Mouse (Mus musculus) heart, postnatal 0 days (tissue): ENCODE results near the gene Gpr55. TPM values are rescaled to one million over a fixed set of nuclear protein-coding genes. Genes with fewer than 3 reads are reported as not detected.

Experiments used
- ATAC-seq: fragments of 200-750 bp; cut with Nextera tagmentation; 2 replicates; pipeline ENCODE4 v1.8.0; 2017; ENCODE audit warnings: low read depth, moderate number of reproducible peaks, moderate library complexity; ENCODE audit not compliant: insufficient read depth
- DNase-seq: peaks from one replicate; pipeline ENCODE4 v3.0.0-alpha.2; 2016; ENCODE audit warnings: low spot score
- H3K27ac ChIP-seq: fragments of 300-500 bp; sonication (generic); 2 replicates; pipeline ENCODE4 v1.5.1; 2014; ENCODE audit warnings: low read depth, mild to moderate bottlenecking
- H3K27me3 ChIP-seq: fragments of 300-500 bp; sonication (generic); 2 replicates; pipeline ENCODE4 v1.6.1; 2014; ENCODE audit warnings: low read length, mixed read lengths; ENCODE audit not compliant: control insufficient read depth, insufficient read depth
- H3K36me3 ChIP-seq: fragments of 300-500 bp; sonication (generic); replicated peaks from 2 replicates; pipeline ENCODE4 v1.6.1; 2014; ENCODE audit warnings: low read length, mixed read lengths; ENCODE audit not compliant: control insufficient read depth, insufficient read depth
- H3K4me1 ChIP-seq: fragments of 300-500 bp; sonication (generic); 2 replicates; pipeline ENCODE4 v1.6.1; 2014; ENCODE audit warnings: antibody characterized with exemption; ENCODE audit not compliant: control insufficient read depth, insufficient read depth
- H3K4me2 ChIP-seq: fragments of 300-500 bp; sonication (generic); 2 replicates; pipeline ENCODE4 v1.6.1; 2014; ENCODE audit warnings: low read depth, mild to moderate bottlenecking, low read length, moderate library complexity
- H3K4me3 ChIP-seq: fragments of 300-500 bp; sonication (generic); 2 replicates; pipeline ENCODE4 v1.5.1; 2014; ENCODE audit warnings: low read depth, low read length
- H3K9ac ChIP-seq: fragments of 300-500 bp; sonication (generic); replicated peaks from 2 replicates; pipeline ENCODE4 v1.6.1; 2014; ENCODE audit warnings: low read depth, low read length, mixed read lengths
- H3K9me3 ChIP-seq: fragments of 300-500 bp; sonication (generic); replicated peaks from 2 replicates; pipeline ENCODE4 v1.6.1; 2016; ENCODE audit warnings: low read length; ENCODE audit not compliant: control insufficient read depth
- CTCF ChIP-seq: IDR thresholded peaks from 2 replicates; pipeline ENCODE4 v1.5.1; 2016; ENCODE audit warnings: antibody characterized with exemption, control low read depth, low read depth
- EP300 ChIP-seq: IDR thresholded peaks from 2 replicates; pipeline ENCODE4 v1.6.1; 2016; ENCODE audit warnings: antibody characterized with exemption, low read depth
- WGBS: fragments of 180-500 bp; shearing (Covaris S2); extraction: QIAGEN DNeasy Blood & Tissue Kit; methylation state at CpG from one replicate; pipeline ENCODE4 v1.1.7; 2014; 5-methylcytosine and 5-hydroxymethylcytosine counted together
- polyA plus RNA-seq: library from polyadenylated mRNA; unstranded; fragments of >200 nt; fragmentation: Nextera tagmentation; extraction: Ambion mirVana; gene quantifications from 2 replicates; pipeline ENCODE4 v1.2.1, GENCODE M21; 2015
- total RNA-seq: library from RNA; depleted of rRNA; stranded (reverse); fragments of >200 nt; gene quantifications from 2 replicates; pipeline ENCODE4 v1.2.3, GENCODE M21; 2014; ENCODE audit warnings: low replicate concordance

Gene Gpr55
- total and polyA plus RNA-seq, 2 experiments from 2014 or later = not detected

DNA sequence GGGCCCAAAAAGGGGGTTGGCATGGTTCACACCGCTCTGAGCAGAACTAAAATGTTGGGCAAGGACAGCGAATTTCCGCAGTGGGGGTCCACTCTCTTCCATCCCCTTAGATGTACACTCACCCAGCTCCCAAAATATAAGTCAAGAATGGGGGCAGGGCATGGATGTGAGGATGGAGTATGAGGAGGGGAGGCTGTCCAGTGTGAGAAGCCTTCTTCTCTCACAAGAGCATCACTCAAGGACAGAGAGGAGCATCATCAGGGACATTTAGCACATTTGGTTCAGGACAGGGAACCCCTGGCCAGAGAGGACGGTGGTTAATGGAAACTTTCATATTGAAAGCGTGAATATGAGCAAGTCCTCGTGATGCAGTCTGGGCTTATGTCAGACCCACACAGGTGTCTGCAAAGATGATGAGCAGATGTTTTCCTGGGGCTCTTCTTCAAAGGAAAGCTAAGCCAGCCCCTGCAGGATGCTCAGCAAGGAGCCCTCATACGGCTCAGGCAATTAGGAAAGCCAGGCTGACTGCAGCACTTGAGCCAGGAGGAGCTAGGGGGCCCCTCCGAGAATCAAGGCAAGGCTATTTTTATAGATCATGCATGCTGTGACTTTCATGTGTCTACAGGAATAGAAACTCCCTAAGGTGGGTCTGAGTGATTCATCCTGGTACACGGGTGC lies 2.7 kb downstream of the Gpr55 start:
- H3K27ac ChIP-seq = no peak overlapping the region
- H3K4me2 ChIP-seq = peak overlapping the region; percentile 24
- no peak overlapping the region for H3K4me3 ChIP-seq
- no peak for TF ChIP-seq EP300
- no peak for TF ChIP-seq CTCF
- DNase-seq = peak; percentile 23
- ATAC-seq = 0 out of 2 replicates have a peak, but pooled peaks have one; percentile 16
- H3K4me1 ChIP-seq = peaks cover 39% of the 10 kb centered on the region
- H3K9ac ChIP-seq = no peak overlapping the region
- 33% methylated on average over 9 of the region's 9 CpGs for WGBS
- H3K36me3 ChIP-seq = no peaks in the 10 kb centered on the region
- H3K9me3 ChIP-seq = no peaks in the 10 kb centered on the region
- no peaks in the 10 kb centered on the region for H3K27me3 ChIP-seq

DNA sequence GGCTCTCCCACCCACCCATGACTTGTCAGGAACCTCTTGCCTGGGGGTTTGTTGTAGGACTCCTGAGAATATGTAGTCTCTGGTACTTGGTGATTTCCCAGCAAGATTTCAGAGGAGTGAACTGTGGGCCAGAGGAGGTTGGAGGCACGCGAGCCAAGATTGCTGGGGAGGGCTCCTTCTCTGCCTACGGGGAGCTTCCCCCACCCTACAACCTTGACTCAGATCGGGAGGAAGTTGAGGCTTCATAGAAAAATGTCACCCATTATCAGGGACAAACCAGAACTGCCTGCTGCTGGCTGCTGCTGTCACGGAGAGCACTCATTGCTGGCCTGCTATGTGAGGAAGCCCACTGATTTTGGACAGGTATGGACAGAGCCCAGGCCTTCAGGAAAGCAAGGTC lies 3.5 kb downstream of the Gpr55 start:
- H3K27me3 ChIP-seq = no peaks in the 10 kb centered on the region
- TF ChIP-seq CTCF (no peak), EP300 (no peak)
- H3K4me3 ChIP-seq = no peak overlapping the region
- no peak overlapping the region for H3K4me2 ChIP-seq
- no peak overlapping the region for H3K27ac ChIP-seq
- no peak for ATAC-seq
- peaks cover 39% of the 10 kb centered on the region for H3K4me1 ChIP-seq
- no peaks in the 10 kb centered on the region for H3K36me3 ChIP-seq
- no peak overlapping the region for H3K9ac ChIP-seq
- no peak for DNase-seq
- no peaks in the 10 kb centered on the region for H3K9me3 ChIP-seq
- WGBS = 39% methylated on average over 5 of the region's 5 CpGs

DNA sequence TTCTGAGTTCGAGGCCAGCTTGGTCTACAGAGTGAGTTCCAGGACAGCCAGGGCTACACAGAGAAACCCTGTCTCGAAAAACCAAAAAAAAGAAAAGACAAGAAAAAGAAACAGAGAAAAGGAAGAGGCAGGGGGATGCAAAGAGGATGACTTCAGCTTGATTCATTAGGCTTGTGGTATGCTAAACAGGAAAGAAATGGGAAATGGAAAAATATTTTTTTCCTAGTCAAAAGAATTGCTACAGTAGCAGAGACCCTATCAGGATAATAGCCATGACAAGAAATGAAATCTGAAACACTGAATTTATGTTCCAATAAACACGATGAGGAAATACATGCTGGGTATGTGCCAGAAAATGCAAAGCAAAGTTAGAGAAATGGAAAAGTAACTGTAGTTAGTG lies 5.7 kb downstream of the Gpr55 start:
- no peak for TF ChIP-seq EP300
- no peak for TF ChIP-seq CTCF
- H3K4me3 ChIP-seq = no peak overlapping the region
- H3K4me2 ChIP-seq = no peak overlapping the region
- H3K36me3 ChIP-seq = no peaks in the 10 kb centered on the region
- ATAC-seq (no peak), DNase-seq (no peak)
- WGBS = 59% methylated on average over 3 of the region's 3 CpGs
- peaks cover 35% of the 10 kb centered on the region for H3K4me1 ChIP-seq
- no peak overlapping the region for H3K9ac ChIP-seq
- no peaks in the 10 kb centered on the region for H3K27me3 ChIP-seq
- H3K9me3 ChIP-seq = no peaks in the 10 kb centered on the region
- H3K27ac ChIP-seq = no peak overlapping the region

DNA sequence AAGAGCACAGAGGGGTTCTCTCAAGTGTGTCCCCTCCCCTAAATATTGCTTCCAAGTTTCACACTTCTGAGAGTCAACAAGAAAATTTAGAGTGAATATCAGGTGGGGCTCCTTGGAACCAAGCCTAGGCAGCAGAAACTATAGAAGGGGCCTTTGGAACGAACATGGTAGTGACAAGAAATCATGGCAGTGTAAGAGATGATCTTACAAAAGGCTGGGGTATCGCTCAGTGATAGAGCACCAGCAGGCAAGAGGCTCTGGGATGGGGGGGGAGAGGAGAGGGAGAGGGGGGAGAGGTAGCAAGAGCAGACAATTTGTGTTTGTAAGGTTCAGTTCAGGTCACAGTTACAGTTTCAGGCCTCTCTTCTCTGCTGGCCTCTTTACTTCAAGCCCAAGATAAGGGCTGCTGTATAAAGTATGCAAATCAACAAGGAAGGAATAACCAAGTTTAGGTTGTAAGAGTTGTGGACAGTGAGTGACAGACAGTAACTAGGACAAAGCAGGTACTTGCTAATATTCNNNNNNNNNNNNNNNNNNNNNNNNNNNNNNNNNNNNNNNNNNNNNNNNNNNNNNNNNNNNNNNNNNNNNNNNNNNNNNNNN lies 11.6 kb downstream of the Gpr55 start:
- H3K27me3 ChIP-seq = no peaks in the 10 kb centered on the region
- H3K36me3 ChIP-seq = no peaks in the 10 kb centered on the region
- TF ChIP-seq CTCF (no peak), EP300 (no peak)
- H3K4me3 ChIP-seq = no peak overlapping the region
- 58% methylated on average over 2 of the region's 2 CpGs for WGBS
- H3K4me1 ChIP-seq = peaks cover 4% of the 10 kb centered on the region; the same call in 1 of the 2 replicates
- DNase-seq (no peak), ATAC-seq (no peak)
- no peak overlapping the region for H3K4me2 ChIP-seq
- no peak overlapping the region for H3K9ac ChIP-seq
- no peaks in the 10 kb centered on the region for H3K9me3 ChIP-seq
- no peak overlapping the region for H3K27ac ChIP-seq

- no peaks in the 10 kb centered on the region for H3K4me1 ChIP-seq
- H3K36me3 ChIP-seq = no peaks in the 10 kb centered on the region
- no peak overlapping the region for H3K4me2 ChIP-seq
- 63% methylated on average over 8 of the region's 8 CpGs for WGBS
- H3K4me3 ChIP-seq = no peak overlapping the region
- ATAC-seq (no peak), DNase-seq (no peak)
- no peaks in the 10 kb centered on the region for H3K9me3 ChIP-seq
- H3K9ac ChIP-seq = no peak overlapping the region
- no peak overlapping the region for H3K27ac ChIP-seq
- TF ChIP-seq EP300 (no peak), CTCF (no peak)
- no peaks in the 10 kb centered on the region for H3K27me3 ChIP-seq
Observed at GRCm38 (mm10) chr1:85942318-85942717, 18.5 kb downstream of the Gpr55 start.
